Mouse (Mus musculus) heart, adult 2 months (tissue): ENCODE data around the gene Rbfox3.

Experiments used
- CTCF ChIP-seq: fragments of 200-600 bp; IDR thresholded peaks from 2 replicates; pipeline ENCODE4 v1.8.1; 2022; ENCODE audit warnings: antibody characterized with exemption, mild to moderate bottlenecking, moderate library complexity
- EP300 ChIP-seq: fragments of 200-500 bp; IDR thresholded peaks from 2 replicates; pipeline ENCODE4 v1.6.1; 2011; ENCODE audit warnings: low read depth, low read length, control low read depth; ENCODE audit not compliant: insufficient read depth
- POLR2A ChIP-seq: fragments of 200-500 bp; IDR thresholded peaks from 2 replicates; pipeline ENCODE4 v1.6.1; 2011; ENCODE audit warnings: mild to moderate bottlenecking, low read depth, low read length, control low read depth; ENCODE audit not compliant: insufficient read depth

GRCm38 (mm10) chr11:118728083-118728551 is 183.3 kb downstream of the Rbfox3 start:
- TF ChIP-seq POLR2A (no peak), CTCF (no peak), EP300 (0 out of 2 replicates have a peak, but pooled peaks have one; percentile 17)
